Mouse (Mus musculus): Measurements from ENCODE around the gene Ss18l1.

The Ss18l1 gene

DNA sequence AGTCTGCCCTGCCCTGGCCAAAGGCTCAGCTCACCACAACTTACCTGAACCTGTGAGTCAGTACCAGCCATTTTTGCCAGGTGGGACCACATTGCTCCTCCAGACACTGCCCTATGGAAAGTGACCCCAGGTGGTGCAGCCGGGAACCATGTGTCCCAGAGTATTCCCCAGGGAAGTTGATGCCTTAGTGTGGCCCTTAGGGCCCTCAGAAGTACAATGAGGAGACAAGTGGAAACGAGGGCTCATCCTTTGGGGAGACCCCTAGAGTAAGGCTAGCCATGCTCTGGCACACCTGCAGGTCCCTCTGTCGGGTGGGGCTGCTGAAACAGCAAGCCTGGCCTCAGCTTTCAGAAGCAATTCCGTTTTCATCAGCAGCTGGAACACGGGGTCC, 44.3 kb downstream of the Ss18l1 start:
- DNase-seq (ENCODE audit: low spot score) = no peak

DNA sequence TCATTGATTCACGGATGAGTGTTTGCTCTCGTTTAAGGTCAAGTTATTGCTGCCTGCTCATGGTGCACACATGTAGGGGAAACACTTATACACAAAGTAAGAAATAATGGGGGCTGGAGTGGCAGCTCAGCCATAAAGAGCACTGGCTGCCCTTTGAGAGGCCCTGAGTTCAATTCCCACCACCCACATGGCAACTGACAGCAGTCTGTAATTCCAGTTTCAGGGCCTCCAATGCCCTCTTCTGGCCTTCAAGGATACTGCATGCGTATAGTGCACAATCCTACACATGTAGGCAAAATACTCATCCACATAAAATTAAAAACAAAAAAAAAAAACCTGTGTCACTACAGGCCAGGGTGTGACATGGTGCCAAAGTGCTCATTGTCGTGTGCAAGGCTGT, 45.2 kb downstream of the Ss18l1 start:
- no peak for DNase-seq (ENCODE audit: low spot score)

DNA sequence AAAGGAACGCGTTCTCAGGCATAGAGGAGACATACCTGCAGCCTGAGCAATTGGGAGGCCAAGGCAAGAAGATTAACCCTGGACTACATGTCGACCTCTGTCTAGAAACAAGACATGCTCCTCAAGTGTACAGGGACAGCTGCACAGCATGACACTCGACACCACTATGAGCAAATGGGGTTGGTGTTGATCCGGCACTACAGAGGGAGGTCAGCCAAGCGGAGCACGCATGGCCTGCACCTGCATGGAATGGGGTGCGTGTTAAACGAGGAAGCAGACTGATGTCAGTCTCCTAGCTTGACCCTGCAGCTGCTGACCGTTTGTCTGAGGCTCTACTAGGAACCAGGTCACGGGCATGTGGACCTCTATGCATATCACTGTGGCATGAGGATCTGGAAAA, 48.0 kb downstream of the Ss18l1 start:
- DNase-seq (ENCODE audit: low spot score) = no peak

DNA sequence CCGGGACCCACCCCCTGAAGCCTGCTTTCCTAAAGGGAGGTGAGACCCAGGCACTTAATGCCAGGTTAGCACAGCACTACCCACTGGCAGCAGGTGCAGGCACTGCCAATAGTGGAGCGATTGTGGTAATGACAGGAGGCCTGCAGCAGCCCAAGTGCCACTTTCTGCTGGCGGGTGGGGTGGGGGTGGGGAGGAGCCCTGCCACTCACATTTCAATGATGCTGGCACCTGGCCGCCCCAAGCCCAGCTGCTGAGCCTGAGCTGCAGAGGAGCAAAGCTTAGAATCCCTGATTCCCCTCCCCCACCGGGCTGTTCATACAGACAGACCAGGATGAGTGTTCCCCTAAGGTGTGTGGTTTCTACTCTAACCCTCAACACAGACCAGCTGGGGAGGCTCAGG, 53.4 kb downstream of the Ss18l1 start:
- no peak for DNase-seq (ENCODE audit: low spot score)

DNA sequence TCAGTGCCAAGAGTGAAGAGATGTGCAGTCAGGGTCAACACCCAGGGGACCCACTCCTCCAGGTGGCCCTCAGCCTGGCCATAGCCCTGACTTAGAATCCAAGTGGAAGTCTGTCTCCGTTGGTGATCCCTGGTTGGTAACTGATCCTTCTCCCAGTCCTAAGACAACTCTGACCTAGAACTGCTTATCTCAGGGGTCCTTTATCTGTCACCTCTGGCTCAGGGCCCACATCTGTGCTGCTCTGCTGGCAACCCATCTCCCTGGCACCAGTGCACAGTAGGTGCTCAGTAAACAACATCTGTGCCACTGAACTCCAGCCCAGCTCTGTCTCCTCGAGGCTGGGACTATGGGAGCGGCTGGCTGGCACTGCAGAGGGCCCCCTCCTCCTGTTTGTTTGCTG, 55.3 kb downstream of the Ss18l1 start:
- DNase-seq (ENCODE audit: low spot score) = no peak

DNA sequence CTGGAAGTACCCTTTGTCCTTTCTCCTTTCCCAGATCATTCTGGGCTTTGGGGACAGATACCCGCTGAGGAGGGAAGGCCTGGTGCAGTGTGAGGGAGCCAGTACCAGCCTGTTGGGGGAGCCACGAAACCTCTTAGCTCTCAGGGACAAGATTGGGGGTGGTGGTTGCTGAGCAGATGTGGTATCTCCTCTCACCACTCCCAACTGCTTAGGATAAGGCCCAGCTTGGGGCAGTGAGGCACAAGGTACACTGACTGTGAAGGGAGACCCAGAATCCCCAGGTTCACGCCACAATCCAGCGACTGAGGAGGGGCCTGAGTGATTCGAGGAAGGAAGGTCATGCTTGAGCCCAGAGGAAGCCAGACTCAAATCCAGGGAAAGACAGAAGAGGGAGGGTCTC, 55.9 kb downstream of the Ss18l1 start:
- no peak for DNase-seq (ENCODE audit: low spot score)

DNA sequence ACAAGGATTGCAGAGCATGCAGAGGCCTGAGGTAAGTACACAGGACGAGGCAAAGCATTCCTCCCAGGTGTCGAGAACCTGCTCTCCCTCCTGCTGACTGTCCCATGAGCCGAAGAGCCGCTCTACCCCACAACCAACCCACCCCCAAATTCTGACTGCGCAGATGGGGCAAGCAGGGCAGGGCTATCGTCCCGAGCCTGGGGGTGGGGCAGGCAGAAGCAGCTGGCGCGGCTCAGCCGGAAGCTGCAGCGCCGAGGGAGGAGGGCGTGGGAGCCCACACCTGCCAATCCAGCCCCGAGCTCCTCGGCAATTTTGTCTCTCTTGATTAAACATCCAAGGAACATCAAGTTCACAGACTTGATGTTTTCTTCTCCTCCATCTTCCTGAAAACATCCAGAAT, 57.2 kb downstream of the Ss18l1 start:
- no peak for DNase-seq (ENCODE audit: low spot score)

DNA sequence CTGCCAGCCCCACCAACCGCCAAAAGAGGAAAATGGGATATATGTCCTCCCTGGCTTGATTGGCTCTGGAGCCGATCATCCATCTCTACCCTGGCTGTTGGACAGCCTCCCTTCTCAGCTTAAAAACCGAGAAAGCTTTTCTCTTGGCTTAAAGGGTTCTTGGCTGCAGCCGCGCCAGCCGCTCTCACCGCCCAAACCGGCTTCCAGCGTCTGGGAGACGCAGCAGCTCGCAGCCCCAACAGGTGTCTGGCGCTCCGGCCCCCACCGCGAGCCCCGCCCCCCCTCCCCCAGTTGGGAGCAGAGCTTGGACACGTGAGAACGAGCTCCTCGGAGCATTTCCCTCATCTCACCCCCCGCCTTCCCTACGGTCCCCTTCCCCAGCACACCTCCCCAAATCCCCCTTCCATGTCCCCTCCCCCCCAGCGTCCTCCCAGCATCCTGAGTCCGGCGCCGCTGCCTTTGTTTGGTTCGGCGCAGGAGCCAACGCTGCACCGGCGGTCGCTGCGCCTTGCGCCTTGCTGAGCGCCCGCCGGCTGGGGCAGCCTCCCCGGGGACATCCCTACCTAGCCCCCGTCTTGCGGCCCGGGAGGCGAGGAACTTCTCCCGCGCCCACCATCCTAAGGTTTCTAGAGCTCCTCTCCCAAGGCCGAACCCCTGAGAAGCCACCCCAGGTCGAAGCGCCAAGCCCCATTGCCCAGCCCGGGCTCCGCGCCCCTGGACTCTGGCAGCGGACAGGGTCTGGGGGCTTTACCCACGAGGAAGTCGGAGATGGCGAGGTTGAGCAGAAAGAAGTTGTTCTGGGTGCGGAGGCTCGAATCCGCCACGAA, 61.1 kb downstream of the Ss18l1 start:
- DNase-seq (ENCODE audit: low spot score) = no peak

DNA sequence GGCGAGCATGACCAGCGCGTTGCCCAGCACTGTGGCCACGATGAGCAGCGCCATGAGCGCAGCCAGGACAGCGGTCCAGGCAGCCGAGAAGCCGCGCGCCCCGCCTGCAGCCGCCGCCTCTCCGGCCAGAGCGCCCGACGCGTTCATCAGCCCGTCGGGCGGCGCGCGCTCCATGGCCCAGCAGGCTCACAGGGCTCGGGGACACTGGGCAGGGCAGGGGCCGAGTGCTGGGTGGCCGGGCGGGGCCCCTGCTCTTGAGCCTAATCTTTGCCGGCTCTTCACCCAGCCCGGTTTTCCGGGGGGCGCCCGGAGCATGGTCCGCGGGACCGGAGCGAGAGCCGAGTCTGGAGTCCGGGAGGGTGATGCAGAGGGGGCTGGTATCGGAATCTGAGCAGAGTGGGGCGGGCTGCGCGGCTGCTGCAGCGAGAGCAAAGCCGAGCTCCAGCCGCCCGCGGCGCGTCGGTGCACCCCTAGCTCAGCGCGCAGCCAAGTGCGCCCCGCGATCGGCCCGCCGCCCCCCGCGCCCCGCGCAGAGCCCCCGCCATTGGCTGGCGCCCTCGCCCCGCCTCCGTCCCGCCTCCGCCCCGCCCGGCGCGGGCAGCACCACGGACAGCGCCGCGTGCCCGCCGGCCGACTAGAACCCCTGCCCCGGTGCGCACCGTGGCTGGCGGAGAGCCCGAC, 61.8 kb downstream of the Ss18l1 start, which contains the start of gene Hrh3:
TSS of gene Hrh3 (minus strand) at position 511 of the 681 bp plus-strand sequence.
- DNase-seq (ENCODE audit: low spot score) = peak; percentile 76

DNA sequence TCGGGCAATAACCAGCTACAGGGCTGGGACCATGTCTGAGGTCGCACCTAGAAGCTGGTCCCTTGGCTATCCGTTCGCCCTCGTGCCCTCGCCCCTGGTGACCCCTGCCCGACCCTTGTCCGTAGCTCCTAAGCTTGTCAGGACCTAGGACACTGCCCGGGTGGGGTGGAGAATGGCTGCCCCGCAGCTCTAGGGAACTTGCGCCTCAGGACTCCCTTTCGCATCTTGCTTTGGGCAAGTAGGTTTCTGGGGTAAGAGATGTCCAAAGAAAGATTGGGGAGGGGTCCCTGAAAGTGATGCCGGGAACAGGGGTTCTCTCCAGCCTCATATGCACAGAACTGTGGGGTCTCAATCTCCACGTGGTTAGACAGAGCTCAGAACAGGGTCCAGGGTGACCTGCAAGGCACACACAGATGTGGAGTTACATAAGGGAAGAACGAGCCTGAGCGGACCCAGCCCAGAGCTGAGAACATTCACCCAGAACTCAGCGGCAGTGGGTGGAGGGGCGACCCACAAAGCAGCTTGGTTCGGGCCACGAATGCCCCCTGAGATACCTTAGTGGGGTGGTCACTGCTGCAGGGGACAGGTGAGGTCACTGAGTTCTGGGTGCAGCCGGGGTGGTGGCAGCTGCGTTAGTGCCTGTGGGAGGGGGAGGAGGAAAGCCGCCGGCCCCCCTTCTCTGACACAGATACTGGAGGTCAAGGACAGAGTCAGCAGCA, 62.5 kb downstream of the Ss18l1 start:
- DNase-seq (ENCODE audit: low spot score) = no peak

DNA sequence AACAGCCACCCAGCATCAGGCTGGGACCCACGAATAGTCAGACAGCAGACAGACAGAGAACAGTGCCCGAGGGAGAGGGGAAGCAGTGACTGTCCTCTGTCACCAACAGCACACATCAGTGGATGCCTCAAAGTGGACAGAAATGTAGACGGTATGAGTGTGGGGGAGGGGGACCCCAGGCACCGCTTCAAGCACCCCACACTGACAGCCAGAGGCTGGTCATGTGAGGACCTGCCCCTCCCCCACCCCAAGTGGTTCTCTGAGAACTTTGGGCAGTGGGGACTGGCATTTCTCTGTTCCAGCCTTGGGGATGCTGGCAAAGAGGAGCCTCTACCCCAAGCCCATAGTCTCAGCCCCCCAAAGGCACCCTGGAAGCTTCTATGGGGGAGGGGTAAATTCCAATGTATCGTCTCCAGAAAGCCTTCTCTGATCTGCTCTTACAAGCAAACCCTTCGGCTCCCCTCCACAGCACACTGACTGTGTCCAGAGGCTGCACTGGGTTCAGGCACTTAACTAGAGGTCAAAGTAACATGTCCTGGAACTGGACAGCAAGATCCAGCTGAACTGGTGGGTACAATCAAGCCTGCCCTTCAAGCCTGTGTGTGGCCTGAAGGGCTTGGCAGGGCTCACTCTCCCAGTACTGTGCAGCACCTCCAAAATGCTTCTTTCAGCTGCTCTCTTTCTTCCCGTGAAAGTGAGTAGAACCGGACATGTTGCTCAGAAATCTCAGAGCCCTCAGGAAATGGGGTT, 63.3 kb downstream of the Ss18l1 start:
- DNase-seq (ENCODE audit: low spot score) = no peak

DNA sequence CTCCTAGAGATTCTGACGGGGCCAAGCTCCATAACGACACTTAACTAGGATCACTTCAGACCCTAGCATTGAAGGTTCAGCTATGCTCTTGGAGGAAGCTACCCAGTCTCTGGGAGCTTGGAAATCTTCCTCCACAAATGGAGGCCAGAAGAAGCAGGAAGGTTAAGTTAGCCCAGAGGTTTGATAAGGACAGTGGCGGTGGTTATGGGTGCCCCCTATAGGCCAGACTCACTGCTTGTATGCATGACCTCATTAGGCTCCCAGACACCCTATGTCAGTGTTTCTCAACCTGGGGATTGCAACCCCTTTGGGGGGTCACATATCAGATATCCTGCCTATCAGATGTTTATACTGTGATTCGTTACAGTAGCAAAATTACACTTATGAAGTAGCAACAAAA, 64.8 kb downstream of the Ss18l1 start:
- no peak for DNase-seq (ENCODE audit: low spot score)

DNA sequence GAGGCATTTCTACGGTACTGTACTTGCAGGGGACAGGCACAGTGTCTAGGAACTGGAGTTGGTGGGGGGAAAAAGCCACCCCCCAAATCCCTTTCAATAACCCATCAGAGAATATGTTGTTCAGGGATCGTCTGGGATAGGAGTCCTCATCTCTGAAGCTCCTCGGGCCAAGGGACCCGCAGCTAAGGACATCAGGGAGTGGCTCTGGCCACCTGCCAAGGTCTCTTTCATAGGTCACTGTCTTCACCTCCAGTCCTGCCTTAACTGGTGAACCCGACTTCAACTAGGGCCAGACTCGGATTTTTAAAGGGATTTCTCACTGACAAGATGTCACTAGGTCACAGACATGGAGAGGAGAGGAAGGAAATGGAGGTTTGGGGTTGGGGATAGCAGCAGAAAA, 66.0 kb downstream of the Ss18l1 start:
- DNase-seq (ENCODE audit: low spot score) = no peak

DNA sequence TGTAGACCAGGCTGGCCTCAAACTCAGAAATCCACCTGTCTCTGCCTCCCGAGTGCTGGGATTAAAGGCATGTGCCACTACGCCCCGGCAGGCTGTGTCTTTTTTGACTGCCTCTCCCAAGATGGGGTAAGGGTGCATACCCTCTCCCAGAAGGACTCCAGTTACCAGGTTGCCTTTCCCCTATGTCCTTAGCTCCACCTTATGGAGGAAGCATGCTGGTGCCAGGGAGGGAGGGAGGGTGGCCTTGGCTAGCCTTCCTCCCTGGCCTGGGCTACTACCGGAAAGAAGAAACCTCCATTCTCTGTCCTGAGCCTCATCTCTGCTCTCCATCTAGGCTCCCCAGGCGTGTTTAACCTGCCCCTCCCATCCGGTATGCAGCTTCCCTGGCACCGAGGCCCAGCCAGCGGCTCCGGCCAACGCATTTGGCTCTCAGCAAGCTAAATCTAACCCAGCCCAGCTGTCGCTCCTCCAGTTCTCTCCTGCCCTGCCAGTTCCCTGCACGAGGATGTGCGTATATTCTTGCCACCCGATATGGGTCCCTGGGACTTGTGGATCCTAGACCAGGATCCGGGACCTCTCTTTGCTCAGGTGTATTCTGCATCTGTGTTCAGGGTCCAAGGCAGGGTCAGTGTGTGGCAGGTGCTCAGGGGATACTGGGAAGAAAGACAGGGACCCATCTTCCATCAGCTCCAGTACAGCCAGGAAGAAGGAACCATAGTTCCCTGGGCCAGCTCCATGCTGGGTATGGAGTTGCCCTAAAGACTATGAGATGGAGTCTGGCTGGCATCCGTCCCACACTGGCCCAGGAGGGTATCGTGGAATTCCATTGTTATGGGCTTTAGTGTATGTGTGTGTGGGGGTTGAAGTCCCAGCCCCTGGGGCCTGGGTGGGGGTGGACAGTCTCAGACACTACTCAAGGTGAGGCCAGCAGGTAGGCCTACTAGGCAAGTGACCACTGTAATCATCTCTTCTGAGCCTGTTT, 71.9 kb downstream of the Ss18l1 start:
- DNase-seq (ENCODE audit: low spot score) = no peak

DNA sequence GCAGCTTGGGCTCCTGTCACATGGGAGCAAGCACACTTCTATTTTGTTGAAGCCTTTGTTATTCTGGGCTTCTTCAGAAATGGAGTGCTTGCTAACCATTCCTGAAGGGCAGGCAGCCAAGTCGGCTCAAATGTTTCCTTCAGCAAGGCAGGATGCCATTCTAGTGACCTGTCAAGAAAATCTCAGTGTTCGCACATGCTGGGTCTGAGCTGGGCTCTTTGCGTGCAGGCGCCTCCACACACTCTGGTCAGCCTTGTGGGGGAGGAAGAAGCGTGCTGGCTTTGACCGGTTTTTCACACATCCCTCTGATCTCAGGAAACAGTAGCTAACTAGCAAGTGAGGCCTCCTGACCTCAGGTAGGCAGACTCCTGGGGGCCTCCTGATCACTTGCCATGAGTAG, 73.0 kb downstream of the Ss18l1 start:
- peak; percentile 15 for DNase-seq (ENCODE audit: low spot score)

DNA sequence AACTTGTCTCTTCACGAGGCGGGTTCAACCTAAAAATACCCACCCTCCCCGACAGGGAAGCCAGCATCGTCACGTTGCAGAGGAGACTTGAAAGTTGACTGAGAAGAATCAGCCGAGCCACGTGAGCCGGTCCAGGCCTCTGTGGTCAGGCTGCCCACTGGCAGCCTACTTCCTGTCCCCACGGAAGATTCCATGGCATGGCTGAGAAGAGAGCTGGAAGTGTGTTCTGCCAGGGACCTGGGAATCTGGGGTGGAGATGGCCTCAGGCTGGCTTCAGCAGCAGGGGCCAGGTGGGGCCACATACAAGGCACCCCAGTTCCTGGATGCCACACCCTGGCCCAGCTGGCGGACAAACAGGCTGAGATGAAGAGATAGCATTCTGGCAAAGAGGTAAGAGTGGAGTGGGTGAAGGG, 73.8 kb downstream of the Ss18l1 start:
- DNase-seq (ENCODE audit: low spot score) = no peak

DNA sequence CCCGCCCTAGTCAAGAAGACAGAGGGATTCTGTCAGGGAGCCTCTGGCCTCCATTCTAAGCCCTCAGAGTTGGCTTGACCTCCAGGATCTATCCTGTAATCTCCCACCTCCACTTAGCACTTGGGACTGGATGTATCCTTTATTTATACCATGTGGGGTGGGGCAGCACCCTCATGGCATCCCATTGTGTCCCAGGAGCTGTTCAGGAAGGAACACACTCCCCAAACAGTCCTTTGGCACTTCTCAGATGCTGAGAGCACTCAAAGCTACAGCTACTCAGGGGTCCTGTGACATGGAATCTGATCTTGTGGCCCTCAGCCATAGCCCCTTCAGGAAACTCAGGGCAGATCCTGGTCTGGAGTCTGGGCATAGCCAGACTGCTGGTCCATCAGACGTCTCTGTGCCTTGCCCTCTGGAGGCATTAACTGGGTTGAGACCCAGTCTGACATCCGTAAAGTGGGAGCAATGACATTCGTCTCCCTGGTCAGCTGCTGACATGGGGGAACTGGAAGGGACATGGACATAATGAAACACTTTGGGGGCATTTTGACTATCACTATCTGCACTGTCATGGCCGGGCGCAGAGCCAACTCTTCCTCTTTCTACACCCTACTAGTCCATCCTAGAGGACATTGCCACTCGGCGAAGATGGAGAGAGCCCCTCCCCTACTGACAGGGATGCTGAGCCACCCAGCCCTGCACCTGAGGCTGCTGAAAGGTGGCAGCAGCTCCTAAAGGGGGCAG, 74.6 kb downstream of the Ss18l1 start:
- DNase-seq (ENCODE audit: low spot score) = no peak

DNA sequence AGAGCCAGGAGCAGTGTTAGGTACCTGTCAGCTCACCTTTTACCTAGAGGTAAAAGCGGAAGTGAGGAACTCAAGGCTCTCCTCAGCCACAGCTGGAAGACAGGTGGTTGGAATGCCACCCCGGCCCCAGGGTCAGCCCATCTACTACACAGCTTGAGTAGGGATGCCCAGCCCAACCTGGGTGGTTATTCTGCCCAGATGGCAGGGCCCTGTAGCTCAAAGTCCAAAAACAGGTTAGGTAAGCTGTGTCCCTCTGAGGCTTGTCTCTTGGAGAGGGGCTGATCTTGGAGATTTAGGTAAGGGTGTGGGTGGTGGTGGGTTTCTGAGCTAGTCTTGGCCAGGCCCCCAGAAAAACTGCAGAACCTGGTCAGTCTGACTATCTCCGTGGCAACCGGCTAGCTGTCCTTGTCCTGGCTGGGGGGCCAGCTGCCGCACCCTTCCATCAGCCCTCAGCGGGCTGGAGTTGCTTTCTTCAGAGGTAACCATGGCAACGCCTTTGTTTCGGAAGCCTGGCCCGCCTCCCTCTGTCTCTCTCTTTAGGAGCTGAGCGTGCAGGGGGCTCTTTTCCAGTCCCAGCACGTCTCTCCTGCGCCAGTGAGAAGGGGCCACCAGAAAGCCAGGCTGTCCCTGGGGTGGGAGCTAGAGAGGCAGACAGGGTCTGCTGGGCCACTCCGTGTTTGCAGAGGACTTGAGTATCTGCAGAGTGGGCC, 75.3 kb downstream of the Ss18l1 start:
- DNase-seq (ENCODE audit: low spot score) = peak; percentile 17

DNA sequence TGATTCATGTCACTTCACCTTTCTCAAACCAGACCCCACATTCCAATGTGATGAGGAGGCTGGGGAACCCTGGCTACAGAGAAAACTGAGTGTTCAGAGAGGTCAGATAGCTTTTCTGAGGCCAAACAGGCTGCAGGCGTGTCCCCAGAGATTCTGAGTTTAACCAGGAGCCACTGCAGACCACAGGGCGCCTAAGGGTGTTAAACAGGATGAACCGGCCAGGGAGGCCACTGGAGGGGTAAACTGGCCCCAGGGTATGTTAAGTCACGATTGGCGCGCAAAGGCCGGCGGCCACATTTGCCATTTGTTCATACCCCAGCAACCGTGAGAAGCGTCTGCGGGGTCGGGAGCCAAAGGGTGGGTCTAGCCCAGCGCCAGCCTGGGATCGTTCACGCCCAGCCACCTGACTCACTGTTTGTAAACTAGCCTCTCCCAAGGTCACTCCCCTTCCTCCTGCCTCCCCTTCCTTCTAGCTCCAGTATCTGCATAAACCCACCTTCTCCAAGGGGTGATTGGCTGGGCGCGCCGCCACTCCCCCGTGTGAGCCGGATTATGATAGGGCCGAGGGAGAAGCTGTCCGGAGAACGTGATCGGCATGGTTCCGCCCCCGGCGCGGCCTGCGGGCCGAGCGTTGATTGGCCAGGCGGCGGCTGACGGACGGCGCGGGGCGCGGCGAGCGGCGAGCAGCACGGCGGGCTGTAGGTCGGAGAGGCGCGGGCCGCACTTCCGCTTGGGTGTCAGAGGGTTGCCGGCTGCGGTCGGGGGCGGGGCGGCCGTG, 76.5 kb downstream of the Ss18l1 start, which contains the start of gene Osbpl2:
TSS of gene Osbpl2 (plus strand) at position 646 of the 778 bp plus-strand sequence.
- peak; percentile 100 for DNase-seq (ENCODE audit: low spot score)

Data from ovary, adult 18-20 months (tissue).